Mouse (Mus musculus): ENCODE measurements around the gene Rps27l.
A peak's percentile ranks its signal among the peaks of the same experiment; 100 is the strongest.

The Rps27l gene

DNA sequence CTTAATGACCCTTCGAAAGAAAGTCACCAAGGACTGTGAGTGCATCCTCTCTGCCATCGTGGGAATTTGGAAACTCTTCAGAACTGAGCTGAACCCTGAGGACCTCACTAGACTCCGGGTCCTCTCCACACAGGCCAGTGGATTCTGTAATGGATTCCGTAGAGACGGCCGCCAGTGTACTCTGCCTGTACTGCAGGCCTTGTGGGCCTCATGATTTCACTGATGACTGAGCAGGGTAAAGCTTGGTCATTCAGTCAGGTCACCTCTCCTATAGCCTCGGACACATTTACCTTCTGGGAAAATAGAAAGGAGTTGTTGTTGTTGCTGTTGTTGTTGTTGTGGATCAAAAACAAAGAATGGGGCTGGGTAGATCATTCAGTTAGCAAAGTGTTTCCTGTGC, 36.2 kb downstream of the Rps27l start:
- no peak for DNase-seq (ENCODE audit: low spot score in 2 of 2)

DNA sequence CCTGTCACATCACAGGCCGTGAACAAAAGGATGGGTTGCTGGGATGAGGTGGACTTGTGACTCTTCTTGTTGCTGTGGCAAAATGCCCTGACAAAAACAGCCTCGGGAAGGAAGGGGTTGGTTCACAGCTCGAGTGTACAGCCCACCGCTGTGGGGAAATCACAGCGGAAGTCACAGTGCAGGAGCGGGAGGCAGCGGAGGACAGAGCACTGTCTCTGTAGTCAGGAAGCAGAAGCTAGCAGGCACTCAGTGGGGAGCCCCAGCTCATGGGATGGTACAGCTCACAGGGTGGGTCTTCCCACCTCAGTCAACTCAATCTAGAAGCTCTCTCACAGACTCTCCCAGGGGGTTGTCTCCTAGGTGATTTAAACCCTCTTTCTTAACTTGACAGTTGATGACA, 39.5 kb downstream of the Rps27l start:
- DNase-seq (ENCODE audit: low spot score in 2 of 2): no peak

DNA sequence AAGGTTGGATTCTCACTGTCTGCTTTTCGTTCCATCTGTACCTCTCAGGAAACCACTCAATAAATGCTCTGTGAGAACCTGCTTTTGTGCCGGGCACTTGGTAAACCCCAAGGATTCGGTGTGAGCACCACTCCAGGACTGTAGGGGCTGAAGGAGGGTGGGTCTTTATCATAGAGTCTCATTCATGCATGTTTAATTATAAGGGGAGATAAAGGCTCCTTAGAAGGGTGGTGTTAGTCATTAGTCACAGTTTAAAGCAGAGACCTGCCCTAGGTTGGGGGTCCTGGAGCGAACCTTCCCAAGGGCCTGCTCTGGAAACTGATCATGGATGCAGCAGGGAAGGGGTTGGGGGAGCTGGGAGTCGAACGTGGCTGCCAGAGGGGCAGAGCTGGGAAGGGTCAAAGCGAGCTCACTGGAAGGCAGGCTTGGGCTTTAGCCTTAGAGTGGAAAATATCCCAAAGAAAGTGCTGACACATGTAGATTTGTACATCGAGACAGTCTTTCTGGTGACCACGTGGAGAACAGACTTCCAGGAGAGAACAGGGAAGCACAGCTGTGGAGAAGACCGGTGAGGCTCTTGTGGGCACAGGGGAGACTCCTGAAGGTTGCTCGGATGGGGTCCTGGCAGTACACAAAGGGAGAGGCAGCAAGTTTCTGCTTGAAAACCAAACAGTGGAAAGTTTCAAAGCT, 42.5 kb downstream of the Rps27l start:
- no peak for DNase-seq (ENCODE audit: low spot score in 2 of 2)

DNA sequence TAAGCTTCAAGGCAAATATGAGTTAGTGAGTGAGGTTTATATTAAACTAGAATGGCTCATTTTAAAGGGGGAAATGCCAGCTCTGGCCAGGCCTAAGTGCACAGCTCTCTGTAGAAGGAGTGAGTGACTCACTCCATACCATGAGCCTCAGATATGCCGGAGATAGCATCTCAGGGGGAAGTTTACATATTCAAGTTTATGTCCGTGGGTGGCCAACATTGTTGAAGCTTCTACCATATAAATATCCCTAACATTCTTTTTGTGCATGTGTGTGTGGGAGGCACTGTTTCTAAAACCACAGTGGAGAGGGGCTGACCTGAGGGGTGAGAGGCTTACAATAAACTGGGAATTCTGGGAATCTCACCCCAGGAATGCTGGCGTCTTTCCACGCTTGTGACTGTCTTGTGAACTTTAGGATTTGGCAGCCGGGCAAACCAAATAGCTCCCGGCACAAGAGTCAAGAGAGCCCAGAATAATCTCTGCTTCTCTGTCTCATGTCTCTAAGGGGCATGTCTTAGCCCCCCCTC, 43.1 kb downstream of the Rps27l start:
- DNase-seq (ENCODE audit: low spot score in 2 of 2): peak in 1 of 2 experiments; percentile 46

DNA sequence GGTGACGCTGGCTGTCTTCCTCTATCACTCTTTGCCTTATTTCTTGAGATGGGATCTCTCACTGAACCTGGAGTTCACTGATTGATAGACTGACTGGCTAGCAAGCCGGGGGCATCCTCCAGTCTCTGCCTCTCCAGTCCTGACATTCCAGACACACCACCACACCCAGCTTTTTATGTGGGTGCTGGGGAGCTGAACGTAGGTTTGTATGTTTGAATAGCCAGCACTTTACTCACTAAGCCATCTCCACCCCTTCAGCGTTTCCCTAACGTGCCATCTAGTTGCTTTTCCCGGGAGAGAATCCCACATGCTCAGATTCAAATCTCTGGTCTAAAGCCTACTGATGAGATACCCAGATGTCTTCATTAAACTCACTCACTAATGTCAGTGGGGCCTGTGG, 43.7 kb downstream of the Rps27l start:
- peak in 1 of 2 experiments; percentile 11 for DNase-seq (ENCODE audit: low spot score in 2 of 2)

DNA sequence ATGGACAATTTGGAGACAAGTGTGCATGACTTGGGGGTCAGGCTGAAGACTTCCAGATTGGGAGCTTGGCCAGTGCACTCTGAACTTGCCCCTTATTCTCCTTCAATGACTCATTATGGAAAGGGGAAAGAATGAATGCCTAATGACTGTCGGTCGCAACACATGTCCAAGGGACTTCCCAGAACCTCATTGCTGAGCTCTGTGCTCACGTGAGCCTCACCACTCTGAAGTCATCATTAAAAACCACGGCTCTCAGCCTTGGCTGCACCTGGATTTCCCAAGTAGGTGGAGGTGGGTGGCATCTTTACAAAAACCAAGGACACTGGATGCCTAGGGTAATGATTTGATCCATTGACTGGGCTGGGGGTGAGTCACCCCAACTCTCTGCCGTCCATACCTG, 44.2 kb downstream of the Rps27l start:
- DNase-seq (ENCODE audit: low spot score in 2 of 2): no peak

DNA sequence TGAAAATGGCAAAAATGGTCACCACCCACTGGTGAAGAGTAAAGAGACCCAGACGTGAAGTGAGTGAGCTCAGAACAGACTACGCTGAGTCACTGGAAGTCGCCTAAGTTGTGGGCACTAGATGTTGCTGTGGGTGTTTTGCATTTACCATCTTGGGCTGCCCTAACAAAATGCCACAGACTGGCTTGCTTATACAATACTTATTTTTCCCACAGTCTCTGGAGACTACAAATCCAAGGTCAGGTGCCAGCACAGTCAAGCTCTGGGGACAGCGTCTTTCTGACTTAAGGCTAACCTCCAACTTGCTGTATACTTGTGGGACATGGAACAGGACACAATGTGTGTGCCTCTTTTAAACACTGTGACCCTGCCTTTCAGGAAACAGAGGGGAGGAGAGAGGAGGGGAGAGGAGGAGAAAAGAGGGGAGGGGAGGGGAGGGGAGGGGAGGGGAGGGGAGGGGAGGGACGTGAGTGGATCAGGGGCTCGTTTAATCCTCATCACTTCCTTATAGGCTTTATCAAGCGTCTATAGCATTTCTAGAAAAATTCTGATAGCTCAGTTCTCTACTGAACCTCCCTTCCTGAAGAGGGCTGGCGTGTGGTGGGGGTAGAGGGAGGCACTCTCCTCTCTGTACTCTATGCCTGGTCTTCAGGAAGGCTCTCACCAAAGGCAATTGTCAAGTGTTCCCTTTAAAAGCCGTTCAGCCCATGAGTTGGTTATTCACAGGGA, 45.3 kb downstream of the Rps27l start:
- peak; percentile 42 to 67 for DNase-seq (ENCODE audit: low spot score in 2 of 2)

DNA sequence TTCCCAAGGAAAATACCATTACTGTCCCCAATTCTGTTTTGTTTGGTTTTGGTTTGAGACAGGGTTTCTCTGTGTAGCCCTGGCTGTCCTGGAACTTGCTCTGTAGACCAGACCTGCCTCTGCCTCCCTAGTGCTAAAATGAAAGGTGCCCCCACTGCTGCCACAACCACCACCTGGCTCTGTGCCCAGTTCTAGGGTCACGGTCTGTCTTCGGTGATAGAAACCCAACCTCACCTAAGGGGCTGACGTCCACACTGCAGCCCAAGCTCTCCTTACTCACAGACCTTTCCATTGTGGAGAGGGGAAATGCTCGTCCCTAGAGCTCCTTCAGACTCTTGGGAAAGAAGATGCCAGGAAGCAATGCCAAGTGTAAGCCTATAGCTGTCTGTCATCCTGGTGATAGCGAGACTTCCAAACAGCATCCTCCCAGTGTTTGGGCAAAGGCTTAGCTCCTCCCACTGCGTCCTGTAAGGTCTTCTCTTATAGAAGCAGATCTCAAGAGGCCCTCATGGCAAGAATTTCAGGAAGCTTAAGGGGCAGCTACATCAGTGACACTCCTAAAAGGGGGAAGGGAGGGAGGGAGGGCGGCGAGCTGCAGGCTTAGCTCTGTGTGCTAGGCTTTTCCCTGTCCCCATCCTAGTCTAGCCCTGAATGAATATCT, 46.0 kb downstream of the Rps27l start:
- no peak for DNase-seq (ENCODE audit: low spot score in 2 of 2)
